Mouse (Mus musculus): ENCODE data around the gene Chchd2.
"Not testable (repeated sequence)": the region's sequence is repeated elsewhere in the genome, so short reads cannot be mapped to it uniquely, and the experiment has no call there.

Chchd2 gene

DNA sequence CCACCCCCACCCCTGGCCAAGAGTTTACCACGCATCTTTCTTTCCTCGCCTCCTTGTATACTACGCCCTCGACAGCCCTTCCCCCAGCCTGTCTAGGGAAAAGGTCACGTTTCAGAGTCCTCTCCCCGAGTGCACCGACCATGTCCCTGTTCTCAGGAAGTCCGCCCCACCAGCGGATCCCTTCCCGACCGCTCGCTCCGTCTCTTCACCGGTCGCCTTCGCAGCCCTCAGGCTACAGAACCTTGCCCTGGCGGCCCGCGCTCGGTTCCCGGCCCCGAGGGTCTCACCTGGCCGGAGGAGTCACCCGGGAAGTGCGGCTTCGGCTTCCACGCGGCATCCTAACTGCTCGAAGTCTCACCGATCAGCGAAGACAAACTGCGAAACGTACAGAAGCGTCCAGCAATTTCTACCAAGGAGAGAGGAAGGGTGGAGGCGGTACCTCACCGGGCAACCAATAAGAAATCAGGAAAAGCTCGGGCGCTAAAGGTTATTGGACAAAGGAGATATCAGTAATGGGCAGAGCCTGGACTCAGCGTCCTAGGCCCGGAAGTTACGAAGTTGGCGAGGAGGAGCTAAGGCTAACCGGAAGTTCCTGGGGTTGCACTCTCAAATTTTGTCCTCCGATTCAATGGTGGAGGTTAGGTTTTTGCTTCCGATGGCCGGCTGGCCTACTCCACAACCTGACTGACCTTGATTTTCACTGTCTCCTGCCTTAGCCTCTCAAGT, at the start of gene Chchd2:
Chchd2 (minus strand) TSS at position 560 of the 726 bp plus-strand sequence.
- DNase-seq, result peak; percentile 97

GRCm38 (mm10) chr5:129936941-129937340, 49.7 kb upstream of the Chchd2 start:
- no peak for DNase-seq

- DNase-seq, result no peak
Observed at GRCm38 (mm10) chr5:129929924-129930855, 42.9 kb upstream of the Chchd2 start.

GRCm38 (mm10) chr5:129925933-129926332, 38.7 kb upstream of the Chchd2 start:
- DNase-seq, result no peak

DNA sequence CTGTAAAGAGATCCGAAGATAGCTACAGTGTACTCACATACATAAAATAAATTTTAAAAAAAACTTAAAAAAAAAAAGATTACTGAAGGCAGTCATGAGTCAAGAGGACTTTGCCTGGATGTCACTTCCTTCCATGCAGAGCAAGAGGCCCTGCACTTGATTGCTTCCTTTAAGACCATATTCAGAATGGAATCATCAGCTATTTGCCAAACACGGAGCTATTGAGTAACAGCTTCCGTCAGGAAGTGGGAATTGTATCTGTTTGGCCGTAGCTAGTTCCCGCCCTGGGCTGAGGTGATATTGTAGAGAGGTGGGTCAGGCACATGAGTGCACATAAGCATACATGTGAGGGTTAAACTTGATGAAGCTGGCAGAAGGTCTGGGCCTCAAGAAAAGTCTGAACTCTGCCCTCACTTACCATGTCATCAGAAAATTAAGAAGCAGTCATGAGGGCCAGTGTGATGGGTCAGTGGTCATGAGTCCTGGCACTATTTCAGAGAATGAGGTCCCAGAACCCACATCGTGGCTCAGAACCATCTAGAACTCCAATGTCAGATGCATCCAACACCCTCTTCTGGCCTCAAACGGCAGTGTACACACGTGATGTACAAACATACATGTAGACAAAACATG, 37.7 kb upstream of the Chchd2 start:
- DNase-seq, result no peak

- DNase-seq, result no peak
Observed at GRCm38 (mm10) chr5:129921972-129922371, 34.7 kb upstream of the Chchd2 start.

- DNase-seq, result no peak
Observed at GRCm38 (mm10) chr5:129919320-129919719, 32.0 kb upstream of the Chchd2 start.

- DNase-seq, result no peak
Observed at GRCm38 (mm10) chr5:129918752-129919151, 31.5 kb upstream of the Chchd2 start.

- no peak for DNase-seq
Observed at GRCm38 (mm10) chr5:129918065-129918651, 30.9 kb upstream of the Chchd2 start.

GRCm38 (mm10) chr5:129915491-129915890, 28.2 kb upstream of the Chchd2 start:
- DNase-seq, result not testable (repeated sequence)

DNA sequence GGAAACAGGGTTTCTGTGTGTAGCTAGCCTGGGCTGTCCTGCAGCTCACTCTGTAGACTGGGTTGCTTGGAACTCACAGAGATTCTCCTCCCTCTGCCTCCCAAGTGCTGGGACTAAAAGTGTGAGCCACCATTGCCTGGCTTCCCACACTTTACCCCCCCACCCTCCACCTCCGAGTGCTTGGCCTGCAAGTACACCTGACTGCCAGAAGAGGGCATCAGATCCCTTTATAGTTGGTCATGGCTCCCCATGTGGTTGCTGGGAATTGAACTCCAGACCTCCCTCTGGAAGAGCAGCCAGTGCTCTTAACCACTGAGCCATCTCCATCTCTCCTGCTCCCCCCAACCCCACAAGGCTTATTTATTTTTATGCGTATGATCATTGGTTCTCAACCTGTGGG, 26.8 kb upstream of the Chchd2 start:
- DNase-seq, result no peak

DNA sequence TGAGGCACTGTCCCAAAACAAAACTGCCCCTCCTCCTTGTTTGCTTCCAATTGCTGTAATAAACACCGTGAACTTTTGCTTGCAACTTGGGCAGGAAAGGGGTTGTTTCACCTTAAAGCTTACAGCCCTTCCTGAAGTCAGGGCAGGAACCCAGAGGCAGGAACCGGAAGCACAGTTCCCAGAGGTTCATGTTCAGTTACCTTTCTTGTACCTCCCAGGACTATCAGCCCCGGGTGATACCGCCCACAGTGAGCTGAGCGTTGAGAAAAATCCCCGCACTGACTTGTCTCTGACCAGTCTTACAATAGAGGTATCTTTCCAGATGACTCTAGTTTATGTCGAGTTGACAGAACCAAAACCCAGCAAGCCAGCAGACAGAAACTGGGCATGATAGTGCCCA, 22.3 kb upstream of the Chchd2 start:
- no peak for DNase-seq

DNA sequence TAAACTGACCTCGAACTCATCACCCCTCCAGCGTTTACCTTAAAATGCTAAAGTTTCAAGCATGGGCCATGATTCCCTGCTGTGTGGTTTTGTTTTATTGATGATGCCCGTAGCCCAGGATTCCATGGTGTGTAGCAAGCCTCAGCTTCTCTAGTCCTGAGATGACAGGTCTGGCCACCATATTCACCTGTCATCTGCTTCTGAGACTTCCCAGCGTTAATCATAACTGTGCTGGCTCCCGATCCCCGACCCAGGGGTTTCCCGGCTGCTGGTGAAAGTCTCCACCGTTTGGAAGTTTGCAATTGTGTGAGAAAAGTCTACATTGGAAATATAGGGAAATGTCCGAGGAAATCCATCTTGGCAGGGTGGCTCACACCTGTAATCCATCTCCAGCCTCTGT, 21.9 kb upstream of the Chchd2 start:
- peak; percentile 16 for DNase-seq

GRCm38 (mm10) chr5:129908242-129908965, 21.1 kb upstream of the Chchd2 start, which contains the start of gene Nupr1l:
Nupr1l (plus strand) TSS chr5:129908540.
- peak; percentile 85 for DNase-seq

- no peak for DNase-seq
Observed at GRCm38 (mm10) chr5:129907775-129908174, 20.5 kb upstream of the Chchd2 start.

- no peak for DNase-seq
Observed at GRCm38 (mm10) chr5:129898449-129898848, 11.2 kb upstream of the Chchd2 start, which contains the start of gene Phkg1. Phkg1 (minus strand) TSS chr5:129898549.

GRCm38 (mm10) chr5:129895198-129896088, 8.2 kb upstream of the Chchd2 start, which contains the start of gene Zbed5:
Zbed5 (plus strand) TSS chr5:129895723.
- peak; percentile 87 for DNase-seq

DNA sequence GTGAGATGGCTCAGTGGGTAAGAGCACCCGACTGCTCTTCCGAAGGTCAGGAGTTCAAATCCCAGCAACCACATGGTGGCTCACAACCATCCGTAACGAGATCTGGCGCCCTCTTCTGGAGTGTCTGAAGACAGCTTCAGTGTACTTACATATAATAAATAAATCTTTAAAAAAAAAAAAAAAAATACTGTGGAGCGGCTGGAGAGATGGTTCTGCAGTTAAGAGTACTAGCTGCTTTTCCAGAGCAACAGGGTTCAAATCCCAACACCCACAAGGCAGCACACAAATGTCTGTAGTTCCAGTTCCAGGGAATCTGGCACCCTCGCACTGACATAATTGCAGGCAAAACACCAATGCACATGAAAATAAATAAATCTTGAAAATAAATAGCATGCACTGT, 3.1 kb upstream of the Chchd2 start:
- DNase-seq, result not testable (repeated sequence)

DNA sequence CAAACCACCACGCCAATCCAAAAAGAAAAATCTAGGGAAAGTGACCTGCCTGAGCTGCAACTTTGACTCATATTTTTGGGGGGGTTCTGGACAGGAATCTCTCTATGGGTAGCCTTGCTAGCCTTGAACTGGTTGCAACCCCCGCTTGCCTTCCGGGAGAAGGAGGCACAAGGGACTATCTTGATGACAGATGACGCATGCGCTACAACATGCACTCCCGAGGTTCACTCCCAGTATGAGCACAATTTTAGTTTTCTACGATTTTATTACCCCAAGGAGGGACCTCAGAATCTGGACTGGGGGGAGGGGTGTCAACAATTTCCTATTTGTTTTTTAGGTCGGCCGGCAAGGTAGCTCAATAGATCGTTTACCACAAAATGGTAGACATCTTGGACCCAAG, 999 bp downstream of the Chchd2 start:
- DNase-seq, result peak; percentile 30

DNA sequence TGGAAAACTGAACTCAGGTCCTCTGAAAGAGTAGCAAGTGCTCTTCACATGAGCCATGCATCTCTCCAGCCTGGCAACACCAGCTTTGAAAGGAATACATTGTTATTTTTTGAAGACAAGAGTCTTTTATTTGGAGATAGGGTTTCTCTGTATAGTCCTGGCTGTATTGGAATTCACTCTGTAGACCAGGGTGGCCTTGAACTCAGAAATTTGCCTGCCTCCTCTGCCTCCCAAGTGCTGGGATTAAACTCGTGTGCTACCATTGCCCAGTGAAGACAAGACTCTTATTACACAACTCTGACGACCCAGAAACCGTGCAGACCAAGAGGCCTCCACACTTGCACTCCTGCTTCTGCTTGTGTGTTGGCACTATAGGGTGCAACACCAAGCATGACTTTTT, 7.4 kb downstream of the Chchd2 start:
- no peak for DNase-seq

GRCm38 (mm10) chr5:129878946-129879345, 8.3 kb downstream of the Chchd2 start:
- peak; percentile 39 for DNase-seq

Measured in cerebellum, adult 9-11 months (tissue).